Mouse (Mus musculus): ENCODE data around the gene Rbbp8nl.

DNA sequence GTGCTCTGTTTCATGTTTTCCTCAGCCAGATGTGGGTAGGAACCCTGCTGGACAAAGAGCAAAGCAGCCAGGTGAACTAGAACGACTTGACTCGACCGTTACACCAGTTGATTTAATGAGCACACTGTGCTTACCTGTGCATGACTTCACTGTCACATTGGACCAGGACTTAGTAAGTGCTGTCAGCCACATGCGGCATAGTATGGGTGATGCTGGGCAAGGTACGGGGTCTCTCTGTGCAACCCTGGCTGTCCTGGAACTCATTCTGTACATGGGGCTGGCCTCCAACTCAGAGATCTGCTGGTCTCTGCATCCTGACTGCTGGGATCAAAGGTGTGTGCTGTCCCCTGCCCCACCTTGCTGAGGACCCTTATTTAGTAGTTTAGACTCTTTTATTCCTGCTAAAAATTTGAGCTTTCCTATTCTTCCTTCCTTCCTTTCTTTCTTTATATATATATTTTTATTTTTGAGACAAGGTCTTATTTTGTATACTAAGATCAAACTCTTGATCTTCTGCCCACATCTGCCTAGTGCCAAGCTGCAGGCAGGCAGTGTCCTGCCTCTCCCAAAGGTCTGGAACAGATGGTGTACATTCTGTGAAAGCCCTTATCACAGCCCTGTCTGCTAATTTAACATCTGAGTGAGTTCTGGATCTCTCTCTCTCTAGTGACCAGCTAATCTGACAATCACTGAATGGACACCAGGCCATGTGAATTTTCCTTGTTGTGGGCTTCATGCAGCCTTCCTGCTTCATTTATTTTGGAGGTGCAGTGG, 35.1 kb downstream of the Rbbp8nl start:
- TF ChIP-seq POLR2A (IDR thresholded peaks at IDR 0.05; ENCODE audit: extremely low read depth, insufficient read depth, low read length) (no peak), CTCF (IDR thresholded peaks at IDR 0.05; ENCODE audit: extremely low read depth, insufficient read depth, low read length) (no peak)

Measured in cortical plate, adult 2 months (tissue).